Mouse (Mus musculus) neural tube, embryonic 12.5 days (tissue): ENCODE measurements around the gene Timm10. TPM values are rescaled to one million over a fixed set of nuclear protein-coding genes. Genes with fewer than 3 reads are reported as not detected.
A peak's percentile ranks its signal among the peaks of the same experiment; 100 is the strongest.

Source experiments
- ATAC-seq: fragments of 200-750 bp; cut with Nextera tagmentation; 2 replicates; pipeline ENCODE4 v1.8.0; 2017; ENCODE audit warnings: low read depth, mild to moderate bottlenecking, moderate TSS enrichment, moderate library complexity; ENCODE audit not compliant: low FRiP score
- H3K27ac ChIP-seq: fragments of 300-500 bp; sonication (generic); 2 replicates; pipeline ENCODE4 v1.5.1; 2016
- H3K27me3 ChIP-seq: fragments of 300-500 bp; sonication (generic); replicated peaks from 2 replicates; pipeline ENCODE4 v1.6.1; 2016; ENCODE audit warnings: mild to moderate bottlenecking
- H3K36me3 ChIP-seq: fragments of 300-500 bp; sonication (generic); 2 replicates; pipeline ENCODE4 v1.6.1; 2016; ENCODE audit warnings: mild to moderate bottlenecking
- H3K4me1 ChIP-seq: fragments of 300-500 bp; sonication (generic); 2 replicates; pipeline ENCODE4 v1.6.1; 2016
- H3K4me2 ChIP-seq: fragments of 300-500 bp; sonication (generic); replicated peaks from 2 replicates; pipeline ENCODE4 v1.6.1; 2016; ENCODE audit warnings: mild to moderate bottlenecking
- H3K4me3 ChIP-seq: fragments of 300-500 bp; sonication (generic); 2 replicates; pipeline ENCODE4 v1.5.1; 2016
- H3K9ac ChIP-seq: fragments of 300-500 bp; sonication (generic); 2 replicates; pipeline ENCODE4 v1.6.1; 2016; ENCODE audit warnings: mild to moderate bottlenecking
- H3K9me3 ChIP-seq: fragments of 300-500 bp; sonication (generic); 2 replicates; pipeline ENCODE4 v1.6.1; 2016; ENCODE audit warnings: mild to moderate bottlenecking
- WGBS: fragments of 180-500 bp; shearing (Covaris S2); methylation state at CpG from one replicate; pipeline ENCODE4 v1.1.7; 2016; 5-methylcytosine and 5-hydroxymethylcytosine counted together
- polyA plus RNA-seq: library from polyadenylated mRNA; unstranded; fragments of >200 nt; fragmentation: Nextera tagmentation; extraction: Ambion mirVana; gene quantifications from 2 replicates; pipeline ENCODE4 v1.2.1, GENCODE M21; 2016

Timm10 gene
- polyA plus RNA-seq, 1 experiment from 2014 or later, result 37.6 TPM

DNA sequence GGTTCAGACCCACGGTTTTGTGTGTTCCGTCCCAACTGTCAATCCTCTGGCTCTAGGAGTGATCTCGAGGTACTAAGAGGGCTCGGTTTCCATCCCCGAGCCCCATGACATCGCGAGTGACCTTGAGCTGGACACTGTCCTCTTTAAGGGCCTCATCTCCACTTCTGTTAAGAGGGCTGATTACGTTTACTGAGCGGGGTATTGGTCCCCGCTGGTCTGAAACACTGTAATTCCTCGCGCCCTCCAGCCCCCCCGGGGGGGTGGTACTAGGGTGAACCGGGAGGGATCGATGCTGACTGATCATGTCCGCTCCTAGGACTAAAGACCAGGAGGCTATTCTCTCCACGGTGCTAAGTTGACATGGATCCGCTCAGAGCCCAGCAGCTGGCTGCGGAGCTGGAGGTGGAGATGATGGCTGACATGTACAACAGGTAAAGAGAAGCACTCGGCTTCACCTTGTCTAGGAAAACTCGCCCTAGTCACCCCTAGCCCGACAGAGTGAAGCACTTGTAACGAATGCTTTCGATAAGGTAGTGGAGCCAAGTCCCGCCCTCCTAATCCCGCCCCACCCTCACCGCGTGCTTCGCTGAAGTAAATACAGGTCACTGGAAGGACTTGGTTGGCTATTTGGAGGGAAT, 605 bp downstream of the Timm10 start:
- no peaks in the 10 kb centered on the region for H3K27me3 ChIP-seq
- peak overlapping the region; percentile 71 for H3K9ac ChIP-seq
- H3K4me3 ChIP-seq, result peak overlapping the region; percentile 78
- under 1% methylated on average over 29 of the region's 29 CpGs for WGBS
- H3K36me3 ChIP-seq, result 0 out of 2 replicates have a peak, but pooled peaks cover 10% of the 10 kb centered on the region
- peaks cover 7% of the 10 kb centered on the region for H3K4me1 ChIP-seq
- ATAC-seq, result peak; percentile 45
- H3K27ac ChIP-seq, result no peak overlapping the region
- H3K4me2 ChIP-seq, result peak overlapping the region; percentile 98
- no peaks in the 10 kb centered on the region for H3K9me3 ChIP-seq

DNA sequence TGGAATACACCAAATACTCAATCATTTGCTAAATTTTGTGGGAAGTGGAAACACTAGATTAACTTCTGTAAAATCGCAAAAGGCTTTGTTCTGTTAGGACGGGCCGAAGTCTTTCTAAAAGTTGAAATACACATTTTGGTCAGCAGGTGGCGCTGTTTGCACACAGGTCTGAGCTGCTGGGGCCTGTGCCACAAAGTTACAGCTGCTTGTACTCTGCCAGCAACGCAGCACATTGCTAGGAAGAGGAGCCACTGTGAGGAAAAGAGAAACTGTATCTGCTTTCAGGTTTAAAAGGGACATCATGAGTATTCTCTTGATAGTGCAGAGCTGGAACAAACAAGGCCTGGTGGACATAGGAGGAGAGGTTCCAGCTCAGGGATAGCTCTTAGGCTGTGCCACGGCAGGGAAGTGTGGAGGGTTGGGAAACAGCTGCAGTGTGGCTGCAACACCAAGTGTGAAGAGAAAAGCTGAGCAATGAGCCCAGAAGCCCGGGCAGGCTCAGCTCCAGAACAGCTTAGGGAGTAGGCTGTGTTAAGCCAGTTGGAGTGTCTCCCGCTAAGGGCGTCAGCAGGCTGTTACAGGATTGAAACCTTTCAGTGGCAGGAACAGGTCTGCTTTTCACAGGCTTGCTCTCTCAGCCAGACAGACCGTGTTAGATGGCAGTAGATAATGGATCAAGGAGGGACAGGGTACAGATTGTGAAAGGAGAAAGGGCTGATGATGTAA, 5.0 kb downstream of the Timm10 start:
- Histone ChIP-seq H3K4me3 (no peak overlapping the region), H3K27me3 (no peaks in the 10 kb centered on the region), H3K36me3 (0 out of 2 replicates have a peak, but pooled peaks cover 10% of the 10 kb centered on the region), H3K4me1 (peaks cover 7% of the 10 kb centered on the region), H3K9ac (no peak overlapping the region), H3K9me3 (no peaks in the 10 kb centered on the region), H3K4me2 (no peak overlapping the region), H3K27ac (no peak overlapping the region)
- peak; percentile 55; the same call in 1 of the 2 replicates for ATAC-seq
- WGBS, result 37% methylated on average over 10 of the region's 10 CpGs

DNA sequence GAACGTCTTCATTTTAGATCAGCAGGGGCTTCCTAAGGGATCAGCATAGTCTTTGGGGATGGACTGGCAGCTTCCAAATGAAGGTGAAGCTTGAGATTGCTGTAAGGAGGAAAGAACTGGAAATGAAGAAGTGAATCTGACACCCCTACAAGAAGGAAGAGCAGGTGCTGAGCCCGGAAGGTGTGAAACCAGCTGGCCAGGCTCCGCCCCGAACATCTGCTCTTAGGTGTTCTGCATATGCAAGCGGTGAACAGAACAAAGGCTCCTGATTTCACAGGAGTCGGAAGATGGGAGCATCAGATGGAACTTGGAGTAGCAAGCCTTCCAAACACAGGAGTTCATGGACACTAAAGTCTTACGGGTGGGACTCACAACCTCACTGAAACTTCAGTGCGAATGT, 10.3 kb downstream of the Timm10 start:
- Histone ChIP-seq H3K9me3 (no peaks in the 10 kb centered on the region), H3K27ac (no peak overlapping the region), H3K4me2 (no peak overlapping the region), H3K27me3 (peaks cover 31% of the 10 kb centered on the region), H3K4me3 (no peak overlapping the region), H3K36me3 (no peaks in the 10 kb centered on the region), H3K9ac (no peak overlapping the region), H3K4me1 (peaks cover 25% of the 10 kb centered on the region)
- no peak for ATAC-seq
- 54% methylated on average over 8 of the region's 8 CpGs for WGBS

GRCm38 (mm10) chr2:84837817-84838592, 11.2 kb downstream of the Timm10 start:
- WGBS, result 34% methylated on average over 9 of the region's 9 CpGs

DNA sequence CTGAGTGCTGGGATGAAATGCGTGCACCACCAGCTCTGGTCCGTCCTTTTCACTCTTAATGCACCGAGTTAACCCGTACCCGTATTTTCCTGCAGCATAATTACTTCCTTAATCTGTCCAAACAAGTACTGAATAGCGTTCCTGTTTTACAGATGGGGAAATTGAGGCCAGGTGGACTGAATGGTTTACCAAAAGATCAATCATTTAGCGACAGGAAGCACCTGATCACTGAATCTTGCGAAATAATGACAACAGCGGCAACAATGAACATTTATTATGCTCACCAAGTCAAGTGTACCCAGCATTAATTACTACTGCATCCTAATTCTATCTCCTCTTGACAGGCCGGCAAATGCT, 11.8 kb downstream of the Timm10 start, which contains the start of gene Slc43a1:
Slc43a1 (plus strand) TSS at position 258 of the 357 bp plus-strand sequence.
- H3K36me3 ChIP-seq, result no peaks in the 10 kb centered on the region
- H3K4me2 ChIP-seq, result peak within 1 kb of the TSS; percentile 97
- ATAC-seq, result no peak
- peaks cover 25% of the 10 kb centered on the region for H3K4me1 ChIP-seq
- WGBS, result 14% methylated on average over 10 of the region's 10 CpGs
- peaks cover 31% of the 10 kb centered on the region for H3K27me3 ChIP-seq
- H3K9me3 ChIP-seq, result no peaks in the 10 kb centered on the region
- H3K4me3 ChIP-seq, result peak within 1 kb of the TSS; percentile 55
- no peak within 1 kb of the TSS for H3K27ac ChIP-seq
- H3K9ac ChIP-seq, result peak within 1 kb of the TSS; percentile 65

More at GRCm38 (mm10) chr2:84837817-84838592, 11.2 kb downstream of the Timm10 start:
- peaks cover 31% of the 10 kb centered on the region for H3K27me3 ChIP-seq
- no peak overlapping the region for H3K27ac ChIP-seq
- H3K9me3 ChIP-seq, result no peaks in the 10 kb centered on the region
- H3K9ac ChIP-seq, result no peak overlapping the region
- no peak for ATAC-seq
- peak overlapping the region; percentile 97; the same call in 1 of the 2 replicates for H3K4me2 ChIP-seq
- H3K4me3 ChIP-seq, result no peak overlapping the region
- peaks cover 25% of the 10 kb centered on the region for H3K4me1 ChIP-seq
- H3K36me3 ChIP-seq, result no peaks in the 10 kb centered on the region

DNA sequence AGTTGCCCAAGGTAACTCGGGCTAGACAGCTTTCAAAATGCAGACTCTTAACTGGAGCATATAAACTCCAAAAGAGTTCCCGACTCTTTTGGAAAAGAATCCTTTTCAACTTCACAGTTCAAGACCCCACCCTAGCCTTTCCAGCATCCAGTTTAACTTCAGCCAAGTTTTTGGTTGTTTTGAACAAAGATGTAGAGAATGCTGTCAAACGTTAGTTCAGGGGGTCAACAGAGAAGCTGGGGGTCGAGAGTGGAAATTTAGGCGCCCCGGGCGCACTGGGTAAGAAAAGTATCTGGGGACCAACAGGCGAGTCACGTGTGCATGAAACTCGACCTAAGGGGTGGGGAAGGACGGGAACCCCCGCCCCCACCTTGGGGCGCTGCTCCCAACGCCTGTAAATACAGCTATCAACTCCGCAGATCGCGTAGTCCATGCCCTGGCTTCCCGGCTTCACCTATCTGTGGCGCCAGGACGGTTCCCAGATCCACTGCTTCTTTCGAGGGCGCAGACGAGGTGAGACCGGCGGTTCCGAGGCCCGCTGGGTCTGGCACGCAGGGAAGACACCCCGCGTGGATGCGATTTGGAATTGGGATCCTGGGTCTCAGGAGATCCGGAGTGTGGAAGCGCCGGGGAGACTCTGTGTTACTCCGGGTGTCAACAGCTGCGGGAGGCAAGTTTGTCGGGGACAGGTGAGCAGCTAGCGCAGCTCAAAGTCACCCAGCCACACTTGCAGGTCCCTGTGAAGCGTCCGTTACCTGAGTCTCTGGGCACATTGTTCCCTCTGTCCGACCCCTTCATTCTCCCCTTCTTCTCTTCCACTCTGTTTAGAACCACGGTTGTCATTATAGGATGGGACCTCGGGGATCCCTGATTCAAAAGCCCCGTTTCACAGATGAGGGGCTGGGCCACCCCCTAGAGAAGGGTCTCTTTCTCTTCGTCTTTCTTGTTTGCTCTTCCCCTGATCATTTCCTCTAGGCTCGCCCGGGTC, 12.5 kb downstream of the Timm10 start:
- no peaks in the 10 kb centered on the region for H3K36me3 ChIP-seq
- peaks cover 31% of the 10 kb centered on the region for H3K27me3 ChIP-seq
- H3K9ac ChIP-seq, result peak overlapping the region; percentile 65
- H3K4me1 ChIP-seq, result peaks cover 25% of the 10 kb centered on the region
- WGBS, result under 1% methylated on average over 47 of the region's 47 CpGs
- peak; percentile 19 for ATAC-seq
- H3K27ac ChIP-seq, result no peak overlapping the region
- H3K4me3 ChIP-seq, result peak overlapping the region; percentile 55
- peak overlapping the region; percentile 97 for H3K4me2 ChIP-seq
- no peaks in the 10 kb centered on the region for H3K9me3 ChIP-seq

GRCm38 (mm10) chr2:84840016-84840747, 13.4 kb downstream of the Timm10 start:
- WGBS, result under 1% methylated on average over 54 of the region's 54 CpGs
- H3K4me2 ChIP-seq, result peak overlapping the region; percentile 97
- H3K27ac ChIP-seq, result no peak overlapping the region
- H3K4me1 ChIP-seq, result peaks cover 25% of the 10 kb centered on the region
- H3K9me3 ChIP-seq, result no peaks in the 10 kb centered on the region
- peak; percentile 90 for ATAC-seq
- H3K4me3 ChIP-seq, result peak overlapping the region; percentile 55
- H3K9ac ChIP-seq, result peak overlapping the region; percentile 65
- H3K27me3 ChIP-seq, result peaks cover 31% of the 10 kb centered on the region
- no peaks in the 10 kb centered on the region for H3K36me3 ChIP-seq

- Histone ChIP-seq H3K9me3 (no peaks in the 10 kb centered on the region), H3K27ac (no peak overlapping the region), H3K4me3 (peak overlapping the region; percentile 55), H3K4me1 (peaks cover 25% of the 10 kb centered on the region), H3K27me3 (peaks cover 31% of the 10 kb centered on the region), H3K36me3 (no peaks in the 10 kb centered on the region), H3K4me2 (peak overlapping the region; percentile 97), H3K9ac (peak overlapping the region; percentile 65)
- 0 out of 2 replicates have a peak, but pooled peaks have one; percentile 12 for ATAC-seq
- WGBS, result 8% methylated on average over 17 of the region's 17 CpGs
These were observed 14.2 kb downstream of the Timm10 start for GRCm38 (mm10) chr2:84840748-84841563.

DNA sequence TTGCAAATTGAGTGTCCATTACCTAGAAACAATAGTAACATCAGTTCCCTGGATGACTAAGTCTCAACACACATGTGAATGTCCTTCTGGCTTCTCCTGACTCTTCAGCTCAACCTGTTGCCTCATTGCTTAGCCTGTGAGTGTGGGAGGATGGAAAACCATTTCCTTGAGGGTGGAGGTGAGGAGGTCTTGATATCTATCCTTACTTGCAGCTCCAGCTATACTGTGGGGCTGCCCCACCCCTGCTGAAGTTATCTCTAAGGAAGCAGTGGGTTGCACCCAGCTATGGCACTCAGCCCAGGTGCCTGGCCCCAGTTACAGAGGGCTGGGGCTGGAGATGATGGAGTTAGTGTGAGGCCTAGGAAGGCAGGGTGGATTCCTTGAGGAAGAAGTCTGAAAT, 15.1 kb downstream of the Timm10 start:
- Histone ChIP-seq H3K9ac (no peak overlapping the region), H3K9me3 (no peaks in the 10 kb centered on the region), H3K4me2 (peak overlapping the region; percentile 97), H3K36me3 (no peaks in the 10 kb centered on the region), H3K27ac (no peak overlapping the region), H3K4me1 (peaks cover 25% of the 10 kb centered on the region), H3K4me3 (no peak overlapping the region), H3K27me3 (peaks cover 31% of the 10 kb centered on the region)
- ATAC-seq, result no peak

DNA sequence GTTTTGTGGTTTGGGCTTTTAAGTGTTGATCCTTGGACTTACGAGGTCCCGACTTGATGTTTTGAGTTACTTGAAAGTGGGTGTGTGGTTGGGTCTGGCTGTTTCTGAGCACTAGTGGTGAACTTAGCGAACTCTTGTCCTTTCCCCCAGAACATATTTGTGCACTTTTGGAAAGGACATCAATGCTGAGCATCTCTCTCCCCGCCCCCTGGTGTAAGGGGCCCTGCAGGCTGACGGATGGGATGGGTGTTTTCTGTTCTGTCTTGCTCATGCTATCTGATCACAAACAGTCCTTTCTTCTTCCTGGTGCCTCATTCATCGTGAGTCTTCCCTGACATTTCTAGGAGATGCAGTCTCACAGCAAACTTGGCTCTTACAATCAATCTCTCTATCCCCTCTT, 16.9 kb downstream of the Timm10 start:
- Histone ChIP-seq H3K36me3 (no peaks in the 10 kb centered on the region), H3K27me3 (peaks cover 18% of the 10 kb centered on the region), H3K9me3 (no peaks in the 10 kb centered on the region), H3K4me1 (peaks cover 25% of the 10 kb centered on the region), H3K4me3 (no peak overlapping the region), H3K27ac (no peak overlapping the region), H3K4me2 (no peak overlapping the region), H3K9ac (no peak overlapping the region)
- WGBS, result 89% methylated on average over 6 of the region's 6 CpGs
- no peak for ATAC-seq
